Mouse (Mus musculus): ENCODE measurements at regions not wholly inside any gene's neighbourhood (a gene's known extent, or its start where the extent isn't known, plus 50 kb on each side); places are given as distances from the start of the nearest gene placed in this dataset.

DNA sequence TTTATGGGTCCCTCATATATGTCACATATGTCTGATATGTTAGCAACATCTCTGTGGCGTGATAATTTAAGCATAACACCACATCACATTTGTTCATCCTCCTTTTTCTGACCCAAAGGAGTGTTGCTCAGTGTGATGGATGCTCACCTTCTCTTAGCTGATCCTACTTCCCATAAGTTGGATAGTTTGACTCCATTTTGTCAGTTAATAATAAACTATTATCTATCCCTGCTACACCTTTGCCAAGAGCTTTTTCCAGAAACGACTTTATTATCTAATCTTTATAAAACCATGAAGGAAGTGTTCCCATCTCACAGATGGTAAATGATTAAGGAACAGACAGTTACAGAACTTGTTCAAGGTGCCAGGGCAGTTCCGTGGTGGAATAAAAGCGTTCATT lies 480.5 kb downstream of the Klf5 start:
- DNase-seq (ENCODE audit: low spot score), result no peak
- 90% methylated on average over 4 of the region's 4 CpGs for WGBS

DNA sequence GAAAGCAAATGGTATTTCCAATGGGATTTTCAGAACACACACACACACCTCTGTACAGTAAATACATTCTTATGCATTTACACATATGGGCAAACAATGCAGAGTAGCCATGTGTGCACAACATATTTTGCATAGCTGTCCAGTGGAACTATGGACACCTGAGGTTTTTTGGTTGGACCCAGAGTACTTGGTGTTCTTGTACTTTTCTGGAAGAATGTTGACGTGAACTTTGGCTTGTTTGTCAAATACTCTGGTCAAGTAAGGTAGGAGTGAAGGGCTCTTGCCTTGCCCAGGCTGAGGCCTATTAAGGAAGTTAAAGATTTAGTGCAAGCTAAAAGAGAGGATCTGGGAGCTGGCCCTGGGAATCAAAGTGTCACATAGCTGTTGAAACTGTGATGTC lies 485.2 kb downstream of the Klf5 start:
- Histone ChIP-seq H3K9me3 (ENCODE audit: control insufficient read depth, low read length) (no peaks in the 10 kb centered on the region), H3K36me3 (ENCODE audit: control insufficient read depth, insufficient read depth, low read length) (no peaks in the 10 kb centered on the region), H3K4me1 (ENCODE audit: control insufficient read depth, insufficient read depth, low read length) (no peaks in the 10 kb centered on the region), H3K4me3 (ENCODE audit: low read depth, low read length) (no peak overlapping the region), H3K27ac (replicated peaks; ENCODE audit: low read depth, low read length) (no peak overlapping the region), H3K4me2 (ENCODE audit: low read depth, severe bottlenecking) (no peak overlapping the region), H3K27me3 (ENCODE audit: control insufficient read depth, insufficient read depth, low read length) (no peaks in the 10 kb centered on the region), H3K9ac (ENCODE audit: low read length) (no peak overlapping the region)
- ATAC-seq (ENCODE audit: insufficient number of reproducible peaks, low FRiP score, low TSS enrichment, low read depth) (no peak), DNase-seq (ENCODE audit: low spot score) (no peak)
- 86% methylated on average over 1 of the region's 1 CpGs for WGBS

More for the DNA sequence above, 480.5 kb downstream of the Klf5 start:
- Histone ChIP-seq H3K4me3 (ENCODE audit: low read depth, low read length) (no peak overlapping the region), H3K9me3 (ENCODE audit: control insufficient read depth, low read length) (no peaks in the 10 kb centered on the region), H3K4me2 (ENCODE audit: low read depth, severe bottlenecking) (no peak overlapping the region), H3K27ac (replicated peaks; ENCODE audit: low read depth, low read length) (no peak overlapping the region), H3K27me3 (ENCODE audit: control insufficient read depth, insufficient read depth, low read length) (no peaks in the 10 kb centered on the region), H3K9ac (ENCODE audit: low read length) (no peak overlapping the region), H3K4me1 (ENCODE audit: control insufficient read depth, insufficient read depth, low read length) (no peaks in the 10 kb centered on the region), H3K36me3 (ENCODE audit: control insufficient read depth, insufficient read depth, low read length) (no peaks in the 10 kb centered on the region)
- no peak for ATAC-seq (ENCODE audit: insufficient number of reproducible peaks, low FRiP score, low TSS enrichment, low read depth)

DNA sequence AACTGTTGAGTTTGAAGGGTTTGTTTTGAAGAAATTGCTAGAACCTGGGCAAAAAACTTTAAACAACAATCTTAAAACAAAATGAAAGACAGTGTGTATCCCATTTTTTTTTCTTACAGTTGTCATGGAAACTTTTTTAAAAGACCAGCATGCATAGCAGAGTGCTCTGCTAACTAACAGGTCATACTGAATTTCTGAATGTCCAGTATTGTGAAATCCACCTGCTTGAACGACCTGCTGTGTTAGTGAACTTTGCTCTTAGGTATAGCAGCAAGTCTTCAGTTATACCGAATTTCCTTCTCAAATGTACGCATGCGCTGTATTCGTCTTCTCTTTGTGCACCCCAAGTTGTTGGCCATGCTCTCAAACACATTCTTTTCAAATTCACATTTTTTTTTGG lies 486.6 kb downstream of the Klf5 start:
- H3K36me3 ChIP-seq (ENCODE audit: control insufficient read depth, insufficient read depth, low read length), result no peaks in the 10 kb centered on the region
- no peak overlapping the region for H3K4me2 ChIP-seq (ENCODE audit: low read depth, severe bottlenecking)
- no peaks in the 10 kb centered on the region for H3K9me3 ChIP-seq (ENCODE audit: control insufficient read depth, low read length)
- no peak overlapping the region for H3K4me3 ChIP-seq (ENCODE audit: low read depth, low read length)
- no peak overlapping the region for H3K27ac ChIP-seq (replicated peaks; ENCODE audit: low read depth, low read length)
- H3K4me1 ChIP-seq (ENCODE audit: control insufficient read depth, insufficient read depth, low read length), result no peaks in the 10 kb centered on the region
- WGBS, result 92% methylated on average over 5 of the region's 5 CpGs
- H3K27me3 ChIP-seq (ENCODE audit: control insufficient read depth, insufficient read depth, low read length), result no peaks in the 10 kb centered on the region
- no peak overlapping the region for H3K9ac ChIP-seq (ENCODE audit: low read length)
- DNase-seq (ENCODE audit: low spot score) (no peak), ATAC-seq (ENCODE audit: insufficient number of reproducible peaks, low FRiP score, low TSS enrichment, low read depth) (no peak)

DNA sequence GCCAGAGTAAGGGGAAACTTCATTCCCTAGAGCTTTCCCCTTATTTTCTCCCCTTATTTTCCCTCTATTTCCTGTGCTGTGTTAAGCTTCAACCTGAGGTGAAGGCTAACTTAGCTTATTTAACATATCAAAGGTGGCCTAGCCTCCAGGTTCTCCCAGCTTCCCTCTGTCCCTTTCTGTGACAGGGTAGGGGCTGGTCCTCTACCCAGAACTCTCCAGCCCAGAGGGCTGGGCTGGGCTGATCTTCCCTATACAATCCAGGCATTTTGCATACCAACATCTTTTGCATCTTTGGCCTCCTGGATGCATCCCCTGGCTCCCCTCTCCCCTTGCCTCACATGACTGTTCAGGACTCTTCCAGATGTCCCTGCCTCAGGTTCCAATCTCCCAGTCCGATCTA lies 487.9 kb downstream of the Klf5 start:
- H3K9ac ChIP-seq (ENCODE audit: low read length), result no peak overlapping the region
- no peak overlapping the region for H3K4me2 ChIP-seq (ENCODE audit: low read depth, severe bottlenecking)
- ATAC-seq (ENCODE audit: insufficient number of reproducible peaks, low FRiP score, low TSS enrichment, low read depth) (no peak), DNase-seq (ENCODE audit: low spot score) (no peak)
- no peaks in the 10 kb centered on the region for H3K27me3 ChIP-seq (ENCODE audit: control insufficient read depth, insufficient read depth, low read length)
- no peaks in the 10 kb centered on the region for H3K36me3 ChIP-seq (ENCODE audit: control insufficient read depth, insufficient read depth, low read length)
- no peaks in the 10 kb centered on the region for H3K9me3 ChIP-seq (ENCODE audit: control insufficient read depth, low read length)
- no peak overlapping the region for H3K4me3 ChIP-seq (ENCODE audit: low read depth, low read length)
- no peaks in the 10 kb centered on the region for H3K4me1 ChIP-seq (ENCODE audit: control insufficient read depth, insufficient read depth, low read length)
- WGBS, result 85% methylated on average over 1 of the region's 1 CpGs
- no peak overlapping the region for H3K27ac ChIP-seq (replicated peaks; ENCODE audit: low read depth, low read length)

DNA sequence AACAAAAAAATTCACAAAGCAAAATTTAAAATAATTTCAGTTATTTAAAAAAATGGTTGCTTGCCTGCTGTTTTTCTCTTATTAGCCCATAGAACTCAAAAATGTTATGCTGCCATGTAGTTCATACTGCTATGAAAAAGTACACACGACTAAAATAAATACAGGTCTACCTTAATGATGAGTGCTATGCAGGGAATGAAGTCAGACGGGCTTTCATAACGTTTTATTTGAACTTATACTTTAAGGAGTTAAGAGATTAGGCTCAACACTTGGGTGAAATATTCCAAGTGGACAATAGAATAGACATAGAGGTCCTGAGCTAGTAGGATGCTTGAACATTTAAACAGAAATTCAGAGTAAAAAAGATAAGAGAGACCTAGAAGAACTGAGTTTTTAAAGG lies 489.7 kb downstream of the Klf5 start:
- WGBS, result 91% methylated on average over 3 of the region's 3 CpGs
- DNase-seq (ENCODE audit: low spot score), result no peak
- H3K4me3 ChIP-seq (ENCODE audit: low read depth, low read length), result no peak overlapping the region

DNA sequence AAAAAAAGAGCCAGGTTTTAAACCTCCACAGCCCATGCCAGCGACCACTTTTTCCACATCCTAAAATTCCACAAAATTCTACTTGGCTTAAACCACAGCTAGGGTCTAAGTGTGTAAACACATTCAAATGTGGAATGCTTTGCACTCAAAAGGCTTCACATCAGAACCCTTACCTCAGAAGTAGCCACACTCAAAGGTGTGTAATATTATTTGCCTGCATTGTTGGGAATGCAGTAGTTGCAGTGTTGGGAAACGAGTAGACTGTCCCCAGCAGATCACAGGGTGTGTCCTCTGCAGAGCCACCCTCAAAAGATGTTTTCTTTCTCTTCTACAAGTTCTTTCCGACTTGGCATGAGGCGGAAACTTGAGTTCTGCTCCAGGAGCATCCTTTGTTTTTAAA lies 488.2 kb downstream of the Klf12 start:
- Histone ChIP-seq H3K4me3 (ENCODE audit: low read depth, low read length) (no peak overlapping the region), H3K9me3 (ENCODE audit: control insufficient read depth, low read length) (no peaks in the 10 kb centered on the region), H3K9ac (ENCODE audit: low read length) (no peak overlapping the region), H3K27ac (replicated peaks; ENCODE audit: low read depth, low read length) (no peak overlapping the region), H3K27me3 (ENCODE audit: control insufficient read depth, insufficient read depth, low read length) (no peaks in the 10 kb centered on the region), H3K4me2 (ENCODE audit: low read depth, severe bottlenecking) (no peak overlapping the region), H3K36me3 (ENCODE audit: control insufficient read depth, insufficient read depth, low read length) (no peaks in the 10 kb centered on the region), H3K4me1 (ENCODE audit: control insufficient read depth, insufficient read depth, low read length) (no peaks in the 10 kb centered on the region)
- DNase-seq (ENCODE audit: low spot score) (no peak), ATAC-seq (ENCODE audit: insufficient number of reproducible peaks, low FRiP score, low TSS enrichment, low read depth) (no peak)
- WGBS, result 80% methylated on average over 4 of the region's 4 CpGs

More for the DNA sequence above, 489.7 kb downstream of the Klf5 start:
- H3K9ac ChIP-seq (ENCODE audit: low read length), result no peak overlapping the region
- no peaks in the 10 kb centered on the region for H3K4me1 ChIP-seq (ENCODE audit: control insufficient read depth, insufficient read depth, low read length)
- H3K36me3 ChIP-seq (ENCODE audit: control insufficient read depth, insufficient read depth, low read length), result no peaks in the 10 kb centered on the region
- H3K27me3 ChIP-seq (ENCODE audit: control insufficient read depth, insufficient read depth, low read length), result no peaks in the 10 kb centered on the region
- H3K9me3 ChIP-seq (ENCODE audit: control insufficient read depth, low read length), result no peaks in the 10 kb centered on the region
- no peak overlapping the region for H3K27ac ChIP-seq (replicated peaks; ENCODE audit: low read depth, low read length)
- H3K4me2 ChIP-seq (ENCODE audit: low read depth, severe bottlenecking), result no peak overlapping the region
- no peak for ATAC-seq (ENCODE audit: insufficient number of reproducible peaks, low FRiP score, low TSS enrichment, low read depth)

DNA sequence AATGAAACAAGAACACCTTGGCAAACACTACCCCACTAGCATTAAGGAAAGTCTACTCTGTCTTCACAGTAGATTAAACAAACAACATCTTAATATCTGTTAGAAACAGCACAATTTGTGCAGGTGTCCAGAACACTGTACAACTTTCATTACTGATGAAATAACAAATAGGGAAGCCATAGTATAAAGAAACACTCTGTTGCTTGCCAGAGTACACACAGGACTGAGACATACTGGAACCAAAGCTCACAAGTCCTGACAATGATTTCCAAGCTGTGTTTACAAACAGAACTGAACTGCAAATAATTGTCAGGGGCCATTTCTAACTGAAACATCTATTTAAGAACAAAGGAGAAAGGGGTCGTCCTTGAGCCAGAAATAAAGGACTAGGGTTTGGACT lies 478.4 kb downstream of the Klf12 start:
- ATAC-seq (ENCODE audit: insufficient number of reproducible peaks, low FRiP score, low TSS enrichment, low read depth) (no peak), DNase-seq (ENCODE audit: low spot score) (no peak)
- Histone ChIP-seq H3K9me3 (ENCODE audit: control insufficient read depth, low read length) (no peaks in the 10 kb centered on the region), H3K9ac (ENCODE audit: low read length) (no peak overlapping the region), H3K27ac (replicated peaks; ENCODE audit: low read depth, low read length) (no peak overlapping the region), H3K27me3 (ENCODE audit: control insufficient read depth, insufficient read depth, low read length) (no peaks in the 10 kb centered on the region), H3K4me1 (ENCODE audit: control insufficient read depth, insufficient read depth, low read length) (no peaks in the 10 kb centered on the region), H3K4me2 (ENCODE audit: low read depth, severe bottlenecking) (no peak overlapping the region), H3K4me3 (ENCODE audit: low read depth, low read length) (no peak overlapping the region), H3K36me3 (ENCODE audit: control insufficient read depth, insufficient read depth, low read length) (no peaks in the 10 kb centered on the region)
- 72% methylated on average over 1 of the region's 1 CpGs for WGBS

DNA sequence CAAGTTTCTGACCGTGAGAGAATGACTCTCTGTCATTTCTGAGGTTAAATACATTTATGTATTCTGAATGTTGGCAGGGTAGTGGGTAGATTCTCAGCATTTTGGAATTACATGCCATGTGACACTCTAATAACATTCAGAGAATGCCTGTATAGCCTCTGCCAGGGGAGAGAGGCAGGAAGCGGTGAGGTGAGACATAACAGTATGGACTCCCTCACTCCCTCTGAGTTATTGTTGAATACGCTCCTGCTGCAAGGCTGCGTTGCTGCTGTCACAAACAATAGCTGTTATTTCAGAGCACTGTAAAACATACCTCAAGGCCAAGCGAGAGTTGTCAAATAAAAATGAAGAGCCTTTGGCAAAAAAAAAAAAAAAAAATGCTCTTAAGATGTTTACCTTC lies 477.9 kb downstream of the Klf12 start:
- no peak for DNase-seq (ENCODE audit: low spot score)
- ATAC-seq (ENCODE audit: insufficient number of reproducible peaks, low FRiP score, low TSS enrichment, low read depth), result no peak
- Histone ChIP-seq H3K27ac (replicated peaks; ENCODE audit: low read depth, low read length) (no peak overlapping the region), H3K9me3 (ENCODE audit: control insufficient read depth, low read length) (no peaks in the 10 kb centered on the region), H3K36me3 (ENCODE audit: control insufficient read depth, insufficient read depth, low read length) (no peaks in the 10 kb centered on the region), H3K4me2 (ENCODE audit: low read depth, severe bottlenecking) (no peak overlapping the region), H3K27me3 (ENCODE audit: control insufficient read depth, insufficient read depth, low read length) (no peaks in the 10 kb centered on the region), H3K9ac (ENCODE audit: low read length) (no peak overlapping the region), H3K4me1 (ENCODE audit: control insufficient read depth, insufficient read depth, low read length) (no peaks in the 10 kb centered on the region), H3K4me3 (ENCODE audit: low read depth, low read length) (no peak overlapping the region)
- 89% methylated on average over 5 of the region's 5 CpGs for WGBS

DNA sequence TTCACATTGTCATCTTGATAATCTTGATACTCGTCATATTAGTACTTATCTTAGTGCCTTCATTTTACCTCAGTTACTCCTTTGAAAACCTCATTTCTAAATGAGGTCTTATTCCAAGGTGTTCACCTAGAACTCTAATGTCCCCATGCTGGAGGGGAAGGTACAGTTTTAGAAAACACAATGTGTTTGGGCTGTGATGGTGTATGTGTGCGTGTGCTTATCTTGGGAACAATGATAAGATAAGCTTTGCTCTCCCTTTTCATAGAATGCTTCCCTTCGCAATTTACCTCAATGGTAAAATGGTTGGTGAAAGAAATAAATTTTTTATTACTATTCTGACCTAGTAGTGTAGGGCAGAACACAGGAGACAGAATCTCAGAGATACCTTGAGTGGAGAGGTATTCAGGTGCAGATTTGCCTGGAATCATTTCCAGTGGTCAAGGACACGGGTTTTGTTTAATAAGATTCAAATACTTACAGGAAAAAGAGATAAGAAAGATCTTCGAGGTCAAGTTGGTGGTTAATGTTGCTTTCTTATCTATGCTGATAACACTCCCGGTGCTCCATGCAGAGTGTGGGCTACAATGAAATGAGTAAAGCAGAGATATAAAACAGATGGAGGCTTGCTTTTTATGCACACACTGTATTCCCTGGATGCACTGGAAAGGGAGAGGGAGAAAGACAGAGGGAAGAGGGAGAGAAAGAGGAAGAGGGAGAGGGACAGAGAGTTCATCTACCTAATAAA lies 471.6 kb downstream of the Klf12 start:
- WGBS, result 86% methylated on average over 6 of the region's 6 CpGs

More for the DNA sequence above, 471.6 kb downstream of the Klf12 start:
- no peak overlapping the region for H3K4me2 ChIP-seq (ENCODE audit: low read depth, severe bottlenecking)
- H3K36me3 ChIP-seq (ENCODE audit: control insufficient read depth, insufficient read depth, low read length), result no peaks in the 10 kb centered on the region
- H3K4me3 ChIP-seq (ENCODE audit: low read depth, low read length), result no peak overlapping the region
- no peak for ATAC-seq (ENCODE audit: insufficient number of reproducible peaks, low FRiP score, low TSS enrichment, low read depth)
- DNase-seq (ENCODE audit: low spot score), result no peak
- no peaks in the 10 kb centered on the region for H3K27me3 ChIP-seq (ENCODE audit: control insufficient read depth, insufficient read depth, low read length)
- no peak overlapping the region for H3K9ac ChIP-seq (ENCODE audit: low read length)
- no peaks in the 10 kb centered on the region for H3K4me1 ChIP-seq (ENCODE audit: control insufficient read depth, insufficient read depth, low read length)
- no peak overlapping the region for H3K27ac ChIP-seq (replicated peaks; ENCODE audit: low read depth, low read length)
- H3K9me3 ChIP-seq (ENCODE audit: control insufficient read depth, low read length), result no peaks in the 10 kb centered on the region

All from limb, embryonic 11.5 days (tissue).